Mouse (Mus musculus) T-helper 17 cell (primary cell): ENCODE measurements around the gene Adgrb3.

ENCODE experiments used
- in situ Hi-C, 2 experiments: fragments of 300-600 bp; cut with MboI, MseI; formaldehyde crosslinking; loops; 1 replicate in 1 of 2; 2 replicates in 1 of 2; pipeline ENCODE4 v1.15.1; 2025; ENCODE audit warnings: high pct_unique_total_duplicates in 2 of 2

The Adgrb3 gene

GRCm38 (mm10) chr1:25828971-25829920, at the start of gene Adgrb3:
Gene Adgrb3 (minus strand): TSS chr1:25829707.
- in situ Hi-C loops = no loop called here

GRCm38 (mm10) chr1:25877526-25877925, 48.0 kb upstream of the Adgrb3 start:
- in situ Hi-C loops = no loop called here

GRCm38 (mm10) chr1:25857473-25857872, 28.0 kb upstream of the Adgrb3 start:
- in situ Hi-C loops = no loop called here

- in situ Hi-C loops = no loop called here
Observed at GRCm38 (mm10) chr1:25854451-25854978, 25.0 kb upstream of the Adgrb3 start.

- in situ Hi-C loops = no loop called here
Observed at GRCm38 (mm10) chr1:25832260-25832659, 2.8 kb upstream of the Adgrb3 start.

- in situ Hi-C loops = no loop called here
Observed at GRCm38 (mm10) chr1:25831521-25831900, 2.0 kb upstream of the Adgrb3 start.

- in situ Hi-C loops = no loop called here
Observed at GRCm38 (mm10) chr1:25830757-25831520, 1.4 kb upstream of the Adgrb3 start.

- in situ Hi-C loops = no loop called here
Observed at GRCm38 (mm10) chr1:25829921-25830751, 629 bp upstream of the Adgrb3 start.

GRCm38 (mm10) chr1:25828071-25828755, 1.3 kb downstream of the Adgrb3 start:
- in situ Hi-C loops = no loop called here

- in situ Hi-C loops = no loop called here
Observed at GRCm38 (mm10) chr1:25827436-25827835, 2.1 kb downstream of the Adgrb3 start.

- in situ Hi-C loops = no loop called here
Observed at GRCm38 (mm10) chr1:25826771-25827170, 2.7 kb downstream of the Adgrb3 start.

- in situ Hi-C loops = no loop called here
Observed at GRCm38 (mm10) chr1:25824626-25825025, 4.9 kb downstream of the Adgrb3 start.

- in situ Hi-C loops = no loop called here
Observed at GRCm38 (mm10) chr1:25823961-25824360, 5.5 kb downstream of the Adgrb3 start.

- in situ Hi-C loops = no loop called here
Observed at GRCm38 (mm10) chr1:25815491-25815890, 14.0 kb downstream of the Adgrb3 start.

GRCm38 (mm10) chr1:25778784-25779183, 50.7 kb downstream of the Adgrb3 start:
- in situ Hi-C loops = no loop called here

- in situ Hi-C loops = no loop called here
Observed at GRCm38 (mm10) chr1:25777459-25777858, 52.0 kb downstream of the Adgrb3 start.

- in situ Hi-C loops = no loop called here
Observed at GRCm38 (mm10) chr1:25775440-25776130, 53.9 kb downstream of the Adgrb3 start.

GRCm38 (mm10) chr1:25768958-25769357, 60.5 kb downstream of the Adgrb3 start:
- in situ Hi-C loops = no loop called here

- in situ Hi-C loops = no loop called here
Observed at GRCm38 (mm10) chr1:25755265-25755664, 74.2 kb downstream of the Adgrb3 start.

- in situ Hi-C loops = no loop called here
Observed at GRCm38 (mm10) chr1:25754528-25754927, 75.0 kb downstream of the Adgrb3 start.
